Mouse (Mus musculus) common myeloid progenitor, adult 5-6 weeks (primary cell): ENCODE measurements around the gene Marc2. TPM values are rescaled to one million over a fixed set of nuclear protein-coding genes. Genes with fewer than 3 reads are reported as not detected.

Experiments
- ATAC-seq: replicated peaks from 2 replicates; pipeline ENCODE4 v1.8.0; 2016; ENCODE audit warnings: low read depth, mild to moderate bottlenecking, moderate TSS enrichment, inconsistent platforms; ENCODE audit not compliant: poor library complexity, severe bottlenecking
- total RNA-seq: library from RNA; stranded (forward); fragments of 200-1000, 187-1606 nt; gene quantifications from 2 replicates; pipeline ENCODE4 v1.2.3, GENCODE M21; 2017

Marc2 gene
- total RNA-seq, 1 experiment from 2014 or later, result 63.2 TPM

DNA sequence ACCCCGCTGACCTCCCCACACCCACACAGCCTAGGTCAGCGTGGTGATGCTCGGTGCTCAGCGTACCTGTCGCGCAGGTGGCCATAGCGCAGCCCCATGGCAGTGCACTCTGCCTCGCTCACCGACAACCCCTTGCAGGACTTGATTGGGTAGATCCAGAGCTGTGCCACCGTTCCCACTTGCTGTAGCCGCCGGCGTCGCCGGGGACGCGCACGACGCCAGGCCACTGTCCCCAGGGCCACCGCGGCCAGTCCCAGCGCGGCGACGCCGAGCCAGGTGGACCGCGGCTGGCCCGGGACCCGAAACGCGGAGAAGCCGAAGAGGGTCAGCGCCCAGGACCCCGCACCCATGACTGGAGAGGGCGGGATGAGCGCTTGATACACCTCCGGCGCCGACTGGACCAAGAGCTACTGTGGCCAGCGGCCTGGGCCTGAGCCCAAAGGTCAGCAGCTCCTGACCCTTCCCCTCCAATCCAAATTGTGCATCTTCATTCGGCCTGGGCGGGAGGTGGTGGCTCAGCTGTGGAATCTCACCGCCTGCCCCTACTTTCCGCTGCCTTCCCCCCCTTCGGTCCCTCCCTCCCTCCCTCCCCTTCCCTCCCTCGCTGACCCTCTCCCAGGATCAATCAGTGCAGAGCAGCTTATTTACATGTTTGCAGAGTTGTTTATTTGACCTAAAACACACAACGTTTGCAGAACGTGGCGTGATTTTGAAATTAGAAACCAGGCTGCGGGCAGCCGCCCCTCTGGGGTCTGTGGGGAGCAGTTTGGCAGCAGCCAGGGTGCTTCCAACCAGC lies 35.3 kb downstream of the Marc2 start, which contains the start of gene Marc1:
Marc1 (minus strand) TSS at position 534 of the 796 bp plus-strand sequence.
- ATAC-seq, result no peak

DNA sequence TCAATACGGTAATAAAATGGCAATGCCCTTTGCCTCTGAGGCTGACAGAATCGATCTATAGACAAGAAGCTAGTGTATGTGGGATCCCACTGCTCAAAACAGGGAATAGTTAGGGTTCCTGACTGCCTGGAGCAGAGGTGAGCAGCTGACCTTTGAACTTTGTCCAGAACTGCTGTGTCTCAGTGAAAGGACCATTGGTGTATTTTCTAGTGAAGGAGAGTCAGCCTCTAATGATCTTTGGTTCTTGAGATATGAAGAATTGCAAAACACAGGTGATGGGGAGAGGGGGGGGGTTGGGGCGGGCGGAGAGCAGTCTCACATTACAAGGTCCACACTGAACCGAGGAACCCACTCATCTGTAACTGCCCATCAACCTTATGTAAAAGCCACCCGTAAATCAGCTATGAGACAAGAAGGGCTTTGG lies 36.7 kb downstream of the Marc2 start:
- ATAC-seq, result no peak

DNA sequence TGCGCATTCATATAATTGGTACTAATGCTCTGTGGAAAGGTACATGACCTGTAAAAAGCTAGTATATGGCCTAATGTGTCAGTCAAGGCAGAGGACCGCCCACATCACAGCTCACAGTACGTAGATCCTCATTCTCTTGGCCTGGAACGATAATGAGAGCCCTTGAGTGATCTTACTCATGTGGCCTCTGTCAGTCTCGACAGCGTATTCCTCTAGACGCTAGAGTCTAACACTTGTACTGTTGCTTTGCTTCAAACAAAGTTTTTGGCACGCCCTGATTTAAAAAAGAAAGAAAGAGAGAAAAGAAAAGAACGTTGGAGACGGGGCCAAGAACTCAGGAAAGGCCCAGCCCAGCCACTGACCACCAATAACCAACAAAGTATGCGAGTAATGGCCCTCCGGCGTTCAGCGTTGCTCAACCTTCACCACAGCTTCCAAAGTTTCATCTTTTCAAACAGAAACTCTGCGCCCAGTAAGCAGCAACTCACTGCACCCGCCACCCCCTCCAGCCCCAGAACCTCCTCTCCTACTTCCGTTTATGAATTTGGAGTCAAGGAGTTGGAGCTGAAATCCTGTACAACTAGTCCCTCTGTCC lies 37.7 kb downstream of the Marc2 start:
- 0 out of 2 replicates have a peak, but pooled peaks have one; percentile 24 for ATAC-seq

DNA sequence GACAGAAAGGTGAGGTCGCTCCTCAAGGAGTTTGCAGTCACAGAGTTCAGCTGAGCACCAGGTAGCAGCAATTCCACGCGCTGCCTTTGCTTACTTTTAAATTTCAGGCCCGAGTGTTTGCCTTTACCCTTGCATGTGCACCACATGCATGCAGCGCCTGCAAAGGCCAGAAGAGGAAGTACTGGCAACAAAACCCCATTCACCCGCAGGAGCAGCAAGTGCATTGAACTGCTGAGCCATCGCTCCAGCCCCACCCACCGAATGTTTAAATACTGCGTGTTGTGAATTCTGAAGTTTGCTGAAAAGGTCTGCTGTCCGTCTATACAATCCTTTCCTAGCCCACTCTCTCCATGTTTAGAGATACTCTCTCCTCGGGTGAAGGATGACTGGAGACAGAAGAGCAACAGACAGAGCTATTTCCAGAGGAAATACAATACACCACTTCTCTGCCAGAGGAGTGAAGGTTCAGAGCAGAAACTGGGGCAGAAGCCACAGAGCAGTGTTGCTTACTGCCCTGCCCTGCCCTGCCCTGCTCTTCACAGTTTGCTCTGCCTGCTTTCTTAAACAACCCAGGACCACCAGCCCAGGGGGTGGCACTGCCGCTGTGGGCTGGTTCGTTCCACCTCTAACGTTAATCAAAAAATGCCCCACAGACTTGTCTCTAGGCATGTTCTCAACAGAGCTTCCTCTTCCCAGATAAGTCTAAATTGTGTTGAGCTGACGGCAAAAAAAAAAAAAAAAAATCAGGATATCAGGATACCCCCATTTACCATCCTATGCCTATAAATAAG lies 38.4 kb downstream of the Marc2 start:
- peak; percentile 86 for ATAC-seq

DNA sequence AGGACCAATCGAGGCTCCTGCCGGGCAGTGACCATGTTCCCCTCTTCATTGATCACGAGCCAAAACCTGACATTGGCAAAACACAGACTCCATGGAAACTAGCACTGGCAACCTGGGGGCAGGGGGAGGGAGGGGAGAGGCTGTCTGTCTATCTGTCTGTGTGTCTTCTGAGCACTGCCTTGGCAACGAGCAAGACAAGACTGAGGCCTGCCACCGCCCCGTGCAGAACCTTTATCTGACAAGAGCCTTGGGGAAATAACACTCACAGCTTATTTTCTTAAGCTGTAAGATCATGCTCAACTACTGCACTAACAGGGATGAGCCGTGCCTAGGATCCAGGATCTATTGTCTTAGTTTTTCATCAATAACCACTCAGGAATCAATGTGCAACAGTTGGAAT lies 39.1 kb downstream of the Marc2 start:
- ATAC-seq, result no peak

DNA sequence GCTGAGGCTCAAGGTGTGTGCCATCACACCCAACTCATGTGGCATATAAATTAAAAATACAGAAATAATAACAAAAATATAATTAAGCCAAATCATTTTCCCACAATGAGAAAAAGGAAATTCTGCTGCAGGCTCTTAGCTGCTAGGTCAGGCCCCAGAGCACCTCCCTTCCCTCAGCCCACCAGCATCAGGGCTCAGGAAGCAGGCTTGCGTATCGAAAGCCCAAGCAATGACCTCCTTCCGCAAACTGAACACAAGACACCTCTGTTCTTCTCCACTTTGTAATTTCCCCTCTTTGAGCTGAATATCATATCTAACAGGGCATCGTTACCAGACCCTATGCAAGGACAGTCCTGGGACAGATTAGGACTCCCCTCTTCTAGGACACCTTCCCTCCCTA lies 40.5 kb downstream of the Marc2 start:
- peak; percentile 54 for ATAC-seq

DNA sequence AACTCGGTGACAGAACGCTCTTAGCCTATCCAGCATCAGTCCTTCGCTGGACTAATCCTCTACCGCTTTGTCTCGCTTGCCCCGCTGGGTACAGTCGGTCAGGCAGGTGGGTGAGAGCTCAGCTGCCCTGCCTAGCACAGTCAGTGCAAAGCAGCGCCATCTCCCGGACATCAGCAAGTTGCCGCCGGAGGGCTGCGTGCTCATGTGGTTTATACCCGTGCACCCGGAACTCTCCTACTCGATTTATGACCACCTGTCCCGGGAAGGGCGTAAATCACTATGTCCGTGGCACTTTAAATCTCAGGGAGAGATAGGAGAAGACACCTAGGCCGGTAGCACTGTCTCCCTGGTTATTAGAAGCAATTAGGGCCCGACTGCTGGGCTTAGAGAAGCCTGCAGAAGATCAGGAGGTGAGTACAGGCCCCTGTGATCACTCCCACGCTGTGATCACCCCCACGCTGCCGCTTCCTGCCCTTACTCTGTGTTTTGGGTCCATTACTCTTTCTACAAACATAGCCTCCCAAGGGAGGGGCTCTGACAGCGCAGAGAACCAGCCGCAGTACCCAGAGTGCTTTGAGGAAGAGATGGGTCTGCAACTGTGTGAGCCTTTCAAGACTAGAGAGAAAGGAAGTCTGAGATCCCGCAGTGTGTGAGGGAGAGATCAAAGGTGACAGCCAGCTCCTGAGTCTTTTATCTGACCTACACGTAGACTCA lies 52.9 kb downstream of the Marc2 start:
- ATAC-seq, result peak; percentile 94

DNA sequence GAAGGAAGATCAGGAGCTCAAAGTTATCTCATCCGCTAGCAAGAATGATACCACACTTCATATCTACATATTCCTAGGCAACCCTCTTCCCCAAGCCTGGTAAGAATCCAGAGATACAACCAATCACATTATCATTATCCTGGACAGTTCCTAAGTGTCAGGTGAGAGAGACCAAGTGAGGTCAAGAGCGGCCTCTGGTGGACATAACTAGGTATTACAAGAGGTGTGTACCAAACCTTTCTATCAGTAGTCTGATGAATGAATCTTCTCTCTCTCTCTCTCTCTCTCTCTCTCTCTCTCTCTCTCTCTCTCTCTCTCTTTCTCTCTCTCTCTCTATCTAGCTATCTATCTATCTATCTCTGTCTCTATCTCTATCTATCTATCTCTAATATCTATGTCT lies 55.1 kb downstream of the Marc2 start:
- peak; percentile 66 for ATAC-seq

DNA sequence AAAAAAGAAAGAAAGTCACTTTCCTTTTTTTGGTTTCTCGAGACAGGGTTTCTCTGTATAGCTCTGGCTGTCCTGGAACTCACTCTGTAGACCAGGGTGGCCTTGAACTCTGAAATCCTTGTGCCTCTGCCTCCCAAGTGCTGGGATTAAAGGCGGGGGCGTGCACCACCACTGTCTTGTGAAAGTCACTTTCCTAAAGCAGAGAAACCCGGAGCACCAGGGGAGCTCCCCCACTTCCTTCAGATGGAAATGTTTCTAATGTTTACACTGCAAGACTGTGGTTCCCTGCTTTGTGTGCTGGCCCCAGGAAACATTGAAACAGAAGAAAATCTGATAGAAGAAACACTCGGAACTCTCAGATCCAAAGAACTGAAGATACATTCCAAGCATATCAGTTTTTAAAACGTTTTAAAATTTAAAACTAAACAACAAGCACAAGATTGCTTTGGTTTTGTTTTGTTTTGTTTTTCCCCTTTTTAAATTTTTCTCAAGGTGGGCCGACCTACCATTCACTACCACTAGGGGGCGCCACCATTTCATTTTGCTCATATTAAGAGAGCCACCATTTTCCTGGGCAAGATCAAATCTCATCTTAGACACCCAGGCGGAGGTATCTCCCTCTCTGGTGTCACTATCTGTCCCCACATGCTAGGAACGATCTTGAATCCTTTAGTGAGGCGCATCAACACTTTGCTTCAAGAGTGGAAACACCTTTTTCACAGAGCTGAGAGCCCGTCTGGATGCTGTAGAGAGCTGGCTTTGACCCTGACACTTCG lies 59.7 kb downstream of the Marc2 start:
- ATAC-seq, result 0 out of 2 replicates have a peak, but pooled peaks have one; percentile 16

DNA sequence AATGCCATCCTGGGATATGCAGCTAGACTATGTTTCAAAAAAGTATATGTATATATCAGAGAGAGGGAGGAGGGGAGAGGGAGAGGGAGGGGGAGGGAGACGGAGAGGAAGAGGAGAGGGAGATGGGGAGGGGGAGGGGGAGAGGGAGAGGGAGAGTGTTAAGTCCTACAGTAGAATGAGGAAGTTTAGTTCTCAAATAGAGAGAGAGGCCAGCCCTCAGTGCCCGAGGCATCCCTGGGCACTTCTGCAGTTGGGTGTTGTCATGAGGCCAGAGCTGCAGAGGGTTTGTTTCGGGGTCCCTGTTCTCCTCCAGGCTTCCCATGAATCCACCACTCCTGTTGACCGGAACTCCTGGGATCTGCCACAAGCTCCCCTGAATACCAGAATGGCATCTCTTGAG lies 62.6 kb downstream of the Marc2 start:
- ATAC-seq, result peak; percentile 51

DNA sequence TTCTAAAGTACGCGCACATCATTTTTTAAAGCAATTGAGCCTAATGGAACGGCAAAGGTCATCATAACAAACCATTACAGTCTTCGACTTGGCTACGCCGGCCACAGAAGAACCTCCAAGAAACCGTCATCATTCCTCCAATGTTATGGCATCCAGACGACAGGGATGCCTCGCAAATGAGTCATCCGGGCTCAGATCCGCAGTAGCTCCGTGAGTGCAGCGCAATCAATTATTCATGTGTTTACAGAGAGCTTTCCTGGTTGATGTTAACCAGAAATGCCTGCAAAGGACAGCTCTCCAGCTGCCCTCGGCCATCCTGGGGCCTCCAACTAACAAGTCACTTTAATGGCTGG lies 64.1 kb downstream of the Marc2 start:
- ATAC-seq, result no peak

DNA sequence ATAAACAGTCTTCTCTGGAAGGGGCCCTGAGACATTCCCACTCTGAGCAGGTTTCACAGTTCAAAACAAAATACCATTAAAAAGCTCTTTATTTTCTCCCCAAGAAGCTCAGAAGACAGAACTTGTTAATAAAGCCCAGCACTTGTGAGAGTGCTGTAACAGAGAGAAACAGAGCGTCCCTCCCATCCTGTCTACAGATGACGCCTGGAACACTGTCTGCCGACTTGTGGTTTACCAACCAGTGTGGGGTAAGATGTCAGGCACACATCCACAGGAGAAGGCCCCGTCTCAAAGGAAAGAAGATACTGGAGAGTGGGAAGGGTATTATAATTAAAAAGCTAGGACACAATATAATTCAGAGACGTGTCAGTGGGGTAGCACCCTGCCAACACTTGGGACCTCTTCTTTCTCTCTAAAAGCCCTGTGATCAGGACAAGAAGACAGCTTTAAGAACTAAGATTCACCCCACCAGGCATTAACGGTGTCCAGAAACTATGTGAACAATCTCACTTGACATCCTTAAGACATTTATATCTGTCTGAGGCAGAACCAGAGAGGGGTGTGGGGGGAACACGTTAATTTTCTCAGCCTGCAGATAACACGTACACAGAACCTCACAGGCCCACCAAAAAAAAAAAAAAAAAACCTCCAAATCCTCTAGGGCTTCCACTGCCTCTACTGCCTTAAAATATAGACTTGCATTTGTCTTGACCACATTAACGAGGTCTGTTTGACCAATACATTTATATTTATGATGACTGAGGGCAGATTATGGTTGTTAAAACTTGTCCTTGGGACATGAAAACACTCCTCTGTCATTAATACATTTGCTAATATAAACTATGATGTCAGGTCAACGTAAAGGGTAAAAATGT lies 64.7 kb downstream of the Marc2 start:
- ATAC-seq, result peak; percentile 72

DNA sequence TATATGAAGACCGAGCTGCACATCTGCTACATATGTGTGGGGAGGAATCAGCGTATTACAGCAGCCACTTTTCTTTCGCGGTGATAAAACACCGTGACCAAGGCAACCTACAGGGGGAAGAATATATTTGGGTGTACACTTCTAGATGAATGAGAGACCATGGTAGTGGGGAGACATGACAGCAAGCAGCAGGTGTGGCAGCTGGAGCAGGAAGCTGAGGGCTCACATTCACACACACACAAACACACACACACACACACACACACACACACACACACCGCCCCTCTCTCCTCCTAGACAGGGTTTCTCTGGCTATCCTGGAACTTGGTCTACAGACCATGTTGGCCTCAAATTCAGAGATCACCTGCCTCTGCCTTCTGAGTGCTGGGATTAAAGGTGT lies 68.1 kb downstream of the Marc2 start:
- no peak for ATAC-seq

DNA sequence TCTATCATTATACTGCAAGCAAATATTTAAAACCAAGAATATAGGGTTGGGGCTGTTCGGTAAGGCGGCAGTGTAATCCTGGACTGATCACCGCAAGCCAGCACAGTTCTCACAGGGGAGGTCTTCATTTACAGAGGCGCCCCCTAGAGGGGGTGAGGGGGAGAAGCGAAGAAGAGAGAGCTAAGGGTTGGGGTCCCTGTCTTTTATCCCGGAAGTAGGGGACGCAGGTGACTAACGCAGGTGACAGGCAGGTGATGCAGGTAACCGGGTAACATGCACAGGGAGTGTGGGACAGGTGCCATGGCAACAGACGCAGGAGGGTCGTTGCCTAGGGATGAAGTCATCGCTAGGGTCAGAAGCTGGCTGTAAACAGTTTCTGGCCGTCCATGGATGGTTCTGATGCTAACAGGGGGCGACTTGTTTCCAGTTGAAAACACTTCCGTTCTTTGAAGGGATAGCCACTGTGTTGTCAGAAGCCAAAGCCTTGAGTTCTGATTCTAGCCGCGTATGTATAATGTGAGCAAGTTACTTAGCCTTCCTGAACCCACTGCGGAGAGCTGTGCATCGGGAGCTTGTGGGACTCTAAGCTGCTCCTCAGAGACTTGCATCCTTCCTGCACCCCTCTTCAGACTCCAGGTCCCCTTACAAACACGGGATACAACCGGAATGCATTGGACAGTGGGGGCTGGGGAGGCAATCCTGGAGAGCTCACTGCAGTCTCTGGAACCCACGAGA lies 69.0 kb downstream of the Marc2 start:
- 0 out of 2 replicates have a peak, but pooled peaks have one; percentile 24 for ATAC-seq

DNA sequence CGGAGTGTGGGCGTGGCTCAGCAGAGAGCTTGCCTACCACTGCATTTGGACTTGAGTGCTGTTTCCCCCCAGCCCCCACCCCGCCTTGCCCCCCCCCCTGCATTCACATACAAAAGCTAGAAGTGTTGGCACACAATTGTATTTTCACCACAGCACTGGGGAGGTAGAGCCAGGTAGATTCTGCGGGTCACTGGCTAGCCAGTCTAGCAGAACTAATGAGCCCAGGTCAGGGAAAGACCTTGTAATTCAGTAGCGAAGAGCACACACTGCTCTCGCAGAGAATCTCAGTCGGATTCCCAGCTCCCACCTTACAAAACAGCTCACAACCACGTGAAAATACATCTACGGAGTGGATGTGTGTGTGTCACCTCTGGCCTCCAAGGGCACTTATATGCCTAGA lies 71.0 kb downstream of the Marc2 start:
- no peak for ATAC-seq

DNA sequence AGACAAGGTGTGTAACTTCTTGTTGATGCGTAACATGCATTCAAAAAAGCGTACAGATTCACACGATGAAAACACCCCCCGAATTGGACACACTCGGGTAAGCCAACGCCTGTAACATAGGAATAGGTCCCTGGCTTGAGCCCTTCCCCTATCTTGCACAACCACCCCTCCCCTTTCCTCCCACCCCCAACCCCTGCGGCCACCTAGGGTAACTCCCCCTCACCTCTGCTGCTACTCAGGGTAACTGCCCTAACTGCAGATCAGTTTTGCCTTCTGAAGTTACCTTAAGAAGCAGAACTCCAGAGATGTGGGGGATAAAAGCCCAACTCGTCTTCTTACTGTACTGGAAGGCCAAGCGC lies 74.4 kb downstream of the Marc2 start:
- peak; percentile 34 for ATAC-seq

DNA sequence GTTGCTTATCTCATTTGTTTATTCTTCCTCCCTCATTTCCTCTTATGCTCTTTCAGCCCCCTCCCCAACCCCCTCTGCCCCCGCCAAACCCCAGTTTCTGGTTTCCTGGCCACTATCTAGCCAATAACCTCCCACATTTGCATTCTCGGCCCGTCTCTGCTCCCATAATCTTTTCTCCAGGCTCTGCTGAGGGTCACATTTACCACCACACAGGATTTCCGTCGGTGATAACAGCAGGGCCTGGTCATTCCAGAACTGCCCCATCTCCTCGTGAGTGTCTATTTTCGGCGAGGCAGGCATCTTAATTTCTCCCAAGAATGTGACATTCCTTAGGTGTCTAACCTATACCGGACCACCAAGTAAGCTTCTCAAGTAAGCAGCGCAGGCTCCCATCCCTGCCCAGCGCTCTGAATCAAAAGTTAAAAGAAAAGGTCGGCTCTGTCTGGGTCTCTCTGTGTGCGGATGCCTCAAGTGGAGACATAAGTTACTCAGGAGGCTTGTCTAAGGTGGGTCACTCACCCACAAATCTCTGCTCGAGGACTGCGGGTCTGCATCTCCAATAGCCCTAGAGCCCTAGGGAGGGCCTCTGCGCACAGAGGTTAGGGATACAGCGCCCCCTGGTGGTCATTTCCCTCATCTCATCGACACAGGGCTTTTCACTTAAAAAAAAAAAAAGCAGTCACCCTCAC lies 74.9 kb downstream of the Marc2 start:
- peak; percentile 73 for ATAC-seq
